Mouse (Mus musculus): ENCODE data around the gene Gm42715.
"Not testable (repeated sequence)": the region's sequence is repeated elsewhere in the genome, so short reads cannot be mapped to it uniquely, and the experiment has no call there.

The Gm42715 gene

DNA sequence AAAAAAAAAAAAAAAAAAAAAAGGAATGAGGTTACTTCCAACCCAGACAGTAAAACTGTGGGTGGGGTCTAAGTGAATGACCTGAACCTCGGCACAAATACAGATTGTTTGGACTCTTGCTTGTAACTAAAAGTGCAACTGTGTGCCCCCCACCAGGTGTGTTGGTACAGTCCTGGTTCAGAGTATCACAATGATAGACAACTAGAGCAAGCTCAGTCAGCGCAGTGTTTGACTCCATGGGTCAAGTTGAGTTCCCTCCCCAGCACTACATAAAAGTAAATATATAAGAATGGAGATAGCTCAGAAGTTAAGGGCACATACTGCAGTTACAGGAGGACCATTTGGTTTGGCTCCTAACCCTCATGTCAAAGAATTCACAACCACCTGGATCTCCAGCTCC lies 22.0 kb upstream of the Gm42715 start:
- DNase-seq (ENCODE audit: low spot score in 2 of 2), result no peak

DNA sequence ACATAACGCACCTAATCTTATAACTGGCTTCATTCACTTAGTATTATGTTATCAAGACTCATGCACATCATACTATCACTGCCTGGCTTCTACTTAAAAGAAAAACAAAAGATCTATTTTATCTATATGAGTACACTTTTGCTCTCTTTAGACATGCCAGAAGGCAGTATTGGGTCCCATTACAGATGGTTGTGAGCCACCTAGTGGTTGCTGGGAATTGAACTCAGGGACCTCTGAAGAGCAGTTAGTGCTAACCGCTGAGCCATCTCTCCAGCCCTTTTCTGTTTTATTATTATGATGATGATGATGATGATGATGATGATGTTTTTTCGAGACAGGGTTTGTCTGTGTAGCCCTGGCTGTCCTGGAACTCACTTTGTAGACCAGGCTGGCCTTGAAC lies 21.0 kb upstream of the Gm42715 start:
- no peak for DNase-seq (ENCODE audit: low spot score in 2 of 2)

DNA sequence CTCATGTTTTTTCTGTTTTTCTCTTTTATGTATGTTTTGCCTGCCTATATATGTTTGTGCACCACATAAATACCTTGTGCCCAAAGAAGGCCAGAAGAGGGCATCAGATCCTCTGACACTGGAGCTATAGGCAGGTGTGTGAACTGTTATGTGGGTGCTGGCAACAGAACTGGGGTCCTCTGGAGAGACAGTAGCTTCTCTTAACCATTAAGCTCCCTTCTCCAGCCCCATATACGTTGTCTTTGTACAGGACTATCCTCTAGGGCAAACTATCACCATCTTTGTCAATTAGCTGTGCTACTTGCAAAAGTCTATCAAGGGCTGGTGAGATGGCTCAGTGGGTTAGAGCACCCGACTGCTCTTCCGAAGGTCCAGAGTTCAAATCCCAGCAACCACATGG lies 11.1 kb upstream of the Gm42715 start:
- no peak for DNase-seq (ENCODE audit: low spot score in 2 of 2)

DNA sequence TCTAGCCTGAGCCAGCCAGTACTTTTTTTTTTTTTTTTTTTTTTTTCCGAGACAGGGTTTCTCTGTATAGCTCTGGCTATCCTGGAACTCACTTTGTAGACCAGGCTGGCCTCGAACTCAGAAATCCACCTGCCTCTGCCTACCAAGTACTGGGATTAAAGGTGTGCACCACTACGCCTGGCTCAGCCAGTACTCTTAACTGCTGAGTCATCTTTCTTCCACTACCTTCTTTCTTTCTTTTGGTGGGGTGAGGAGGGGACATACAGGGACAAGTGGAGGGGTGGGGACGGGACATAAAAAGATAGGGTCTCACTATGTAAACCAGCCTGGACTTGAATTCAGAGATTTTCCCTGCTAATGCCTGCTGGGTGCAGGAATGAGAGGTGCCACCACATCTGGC lies 9.6 kb upstream of the Gm42715 start:
- not testable (repeated sequence) for DNase-seq (ENCODE audit: low spot score in 2 of 2)

DNA sequence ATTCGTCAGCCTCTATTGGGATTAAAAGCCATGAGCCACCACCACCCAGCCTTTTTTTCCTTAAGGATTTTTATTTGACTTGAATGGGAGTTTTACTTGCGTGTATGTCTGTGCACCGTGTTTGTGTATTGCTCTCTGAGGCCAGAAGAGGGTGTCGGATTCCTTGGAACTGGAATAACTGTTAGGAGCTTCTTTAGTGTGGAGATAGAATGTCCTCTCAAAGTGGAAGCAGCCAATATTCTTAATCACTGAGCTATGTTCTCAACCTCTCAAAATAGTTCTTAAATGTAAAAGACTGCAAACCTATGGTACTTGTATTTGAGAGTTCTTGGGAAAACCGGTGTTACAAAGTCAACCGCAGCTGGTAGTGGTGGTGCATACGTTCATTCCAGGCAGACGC lies 8.1 kb upstream of the Gm42715 start:
- DNase-seq (ENCODE audit: low spot score in 2 of 2), result no peak

DNA sequence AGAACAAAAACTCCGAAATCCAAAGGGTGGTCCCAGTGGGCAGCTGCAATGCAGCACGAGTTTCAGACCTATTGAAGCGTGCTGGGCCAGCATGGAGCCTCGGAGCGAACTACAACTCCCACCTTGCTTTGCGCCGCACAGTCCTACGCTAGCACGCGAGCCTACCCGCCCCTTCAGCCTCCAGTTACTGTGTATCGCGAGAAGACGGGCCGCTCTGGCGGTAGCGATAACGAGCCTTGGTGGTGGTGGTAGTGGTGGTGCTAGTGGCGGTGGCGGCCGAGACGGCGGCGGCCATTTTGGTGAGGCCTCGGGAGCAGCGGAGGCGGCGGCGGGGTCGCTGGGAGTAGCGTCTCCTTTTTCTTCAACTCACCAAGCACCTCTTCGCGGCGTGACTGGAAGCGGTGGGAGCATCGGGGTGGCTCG lies 7.6 kb upstream of the Gm42715 start, which contains the start of gene Srcap:
Gene Srcap, plus strand, starts transcription at position 176 of the 423 bp plus-strand sequence.
- DNase-seq (ENCODE audit: low spot score in 2 of 2), result peak; percentile 85 to 93

DNA sequence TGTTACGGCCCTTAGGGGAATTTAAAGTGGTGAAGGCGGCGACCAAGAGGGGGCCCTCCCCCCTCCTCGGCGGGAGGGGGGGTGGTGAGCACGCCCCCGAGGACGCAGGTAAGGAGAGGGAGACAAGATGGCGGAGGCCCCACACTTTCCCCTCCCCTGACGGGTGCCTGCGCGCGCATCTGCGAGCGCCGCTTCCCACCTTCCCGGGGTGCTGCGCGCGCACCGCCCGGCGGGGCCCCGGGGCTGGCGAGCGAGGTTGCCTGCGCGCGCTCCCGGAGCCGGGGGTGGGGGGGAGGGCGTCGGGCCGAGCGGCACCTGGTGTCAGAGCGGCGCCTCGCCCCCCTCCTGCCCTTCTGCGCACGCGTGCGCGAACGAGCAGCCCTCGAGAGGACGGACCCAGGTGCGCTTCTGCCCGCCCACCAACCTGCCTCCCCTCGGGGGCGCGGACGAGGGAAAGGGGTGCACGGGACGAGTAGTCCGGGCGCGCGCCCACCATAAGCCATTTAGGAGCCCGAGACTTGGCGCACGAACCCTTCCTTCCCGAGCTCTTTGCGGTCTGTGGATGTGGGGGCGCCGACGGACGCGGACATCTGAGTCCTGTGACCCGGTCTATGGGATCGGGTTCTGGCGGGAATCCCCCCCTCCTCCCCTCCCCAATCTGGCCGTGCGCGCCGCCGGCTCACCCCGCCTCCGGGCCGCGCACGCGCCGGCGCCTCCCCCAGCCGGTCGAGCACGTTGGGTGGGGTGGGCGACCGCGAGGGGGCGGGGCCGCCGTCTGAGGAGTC lies 7.0 kb upstream of the Gm42715 start:
- DNase-seq (ENCODE audit: low spot score in 2 of 2), result peak; percentile 83 to 87

DNA sequence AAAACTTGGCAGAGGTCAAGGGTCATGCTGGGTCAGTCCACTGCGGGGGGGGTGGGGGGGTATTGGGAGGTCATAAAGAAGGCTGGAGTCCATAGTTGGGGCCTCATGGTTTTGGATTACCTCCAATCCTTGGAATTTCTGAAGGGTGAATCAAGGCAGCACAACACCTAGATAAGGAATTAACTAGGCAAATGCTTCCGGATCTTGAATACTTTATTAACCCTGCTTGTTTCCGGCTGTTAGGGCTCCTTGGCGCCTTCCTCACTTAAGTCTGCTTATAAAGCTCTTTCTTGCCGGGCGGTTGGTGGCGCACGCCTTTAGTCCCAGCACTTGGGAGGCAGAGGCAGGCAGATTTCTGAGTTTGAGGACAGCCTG lies 6.4 kb upstream of the Gm42715 start:
- DNase-seq (ENCODE audit: low spot score in 2 of 2), result peak in 1 of 2 experiments; percentile 11

DNA sequence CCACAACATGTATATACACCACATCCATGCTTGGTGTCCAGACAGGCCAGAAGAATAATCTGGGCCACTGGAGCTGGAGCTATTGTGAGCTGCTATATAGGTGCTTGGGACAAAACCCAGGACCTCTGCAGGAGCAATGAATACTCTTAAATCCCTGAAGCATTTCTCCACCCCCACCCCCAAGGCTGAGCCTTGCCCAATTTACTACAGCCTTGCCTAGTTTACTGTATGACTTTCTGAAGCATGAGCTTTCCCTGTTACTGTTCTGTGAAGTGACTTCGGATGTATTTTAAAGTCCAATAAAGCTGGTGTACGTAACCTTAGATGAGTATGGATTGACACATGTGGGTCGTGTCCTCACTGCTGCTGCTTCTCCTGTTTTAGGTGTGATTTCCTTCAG lies 5.6 kb upstream of the Gm42715 start:
- DNase-seq (ENCODE audit: low spot score in 2 of 2), result no peak

DNA sequence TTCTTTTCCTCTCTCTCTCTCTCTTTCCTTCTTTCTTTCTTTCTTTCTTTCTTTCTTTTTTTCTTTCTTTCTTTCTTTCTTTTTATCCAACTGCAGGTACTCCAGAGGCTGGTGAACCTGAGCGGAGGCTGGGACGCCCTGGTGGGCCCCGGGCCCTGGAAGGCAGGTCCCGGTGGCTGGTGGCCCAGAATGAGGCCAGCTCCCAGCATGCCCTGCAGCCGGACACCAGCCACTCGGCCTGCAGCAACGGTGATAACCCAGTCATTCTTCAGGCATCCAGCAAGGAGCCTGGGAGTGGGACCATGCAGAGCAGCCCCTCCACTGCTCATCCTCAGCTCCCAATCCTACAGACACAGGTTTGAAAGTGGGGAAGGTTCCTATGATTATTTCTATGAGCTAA lies 3.5 kb upstream of the Gm42715 start:
- DNase-seq (ENCODE audit: low spot score in 2 of 2), result no peak

DNA sequence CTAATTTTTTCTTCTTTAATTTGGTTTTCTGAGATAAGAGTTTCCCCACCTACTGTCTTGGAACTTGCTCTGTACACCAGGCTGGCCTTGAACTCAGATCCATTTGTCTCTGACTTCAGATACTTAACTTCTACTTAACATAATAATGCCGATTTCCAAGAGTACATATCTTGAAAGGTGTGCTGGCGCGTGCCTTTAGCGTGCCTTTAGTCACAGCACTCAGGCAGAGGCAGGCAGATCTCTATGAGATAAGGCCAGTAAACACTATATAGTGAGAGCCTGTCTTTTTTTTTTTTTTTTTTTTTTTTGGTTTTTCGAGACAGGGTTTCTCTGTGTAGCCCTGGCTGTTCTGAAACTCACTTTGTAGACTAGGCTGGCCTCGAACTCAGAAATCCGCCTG lies 3.0 kb upstream of the Gm42715 start:
- DNase-seq (ENCODE audit: low spot score in 2 of 2), result no peak

DNA sequence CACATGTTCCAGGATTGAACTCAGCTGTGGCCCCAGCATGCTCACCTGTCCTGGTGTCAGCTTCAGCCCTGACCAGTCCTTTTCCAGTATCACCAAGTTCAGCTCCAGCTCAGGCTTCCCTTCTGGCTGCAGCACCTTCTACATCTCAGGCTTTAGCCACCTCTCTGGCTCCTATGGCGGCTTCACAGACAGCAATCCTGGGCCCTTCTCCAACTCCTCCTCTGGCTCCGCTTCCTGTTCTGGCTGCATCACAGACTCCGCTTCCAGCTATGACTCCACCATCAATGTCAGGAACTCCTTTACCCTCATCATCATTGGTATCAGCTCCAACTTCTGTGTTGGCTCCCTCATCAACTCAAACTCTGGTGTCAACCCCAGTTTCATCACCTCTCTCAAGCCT lies 22.3 kb downstream of the Gm42715 start:
- no peak for DNase-seq (ENCODE audit: low spot score in 2 of 2)

DNA sequence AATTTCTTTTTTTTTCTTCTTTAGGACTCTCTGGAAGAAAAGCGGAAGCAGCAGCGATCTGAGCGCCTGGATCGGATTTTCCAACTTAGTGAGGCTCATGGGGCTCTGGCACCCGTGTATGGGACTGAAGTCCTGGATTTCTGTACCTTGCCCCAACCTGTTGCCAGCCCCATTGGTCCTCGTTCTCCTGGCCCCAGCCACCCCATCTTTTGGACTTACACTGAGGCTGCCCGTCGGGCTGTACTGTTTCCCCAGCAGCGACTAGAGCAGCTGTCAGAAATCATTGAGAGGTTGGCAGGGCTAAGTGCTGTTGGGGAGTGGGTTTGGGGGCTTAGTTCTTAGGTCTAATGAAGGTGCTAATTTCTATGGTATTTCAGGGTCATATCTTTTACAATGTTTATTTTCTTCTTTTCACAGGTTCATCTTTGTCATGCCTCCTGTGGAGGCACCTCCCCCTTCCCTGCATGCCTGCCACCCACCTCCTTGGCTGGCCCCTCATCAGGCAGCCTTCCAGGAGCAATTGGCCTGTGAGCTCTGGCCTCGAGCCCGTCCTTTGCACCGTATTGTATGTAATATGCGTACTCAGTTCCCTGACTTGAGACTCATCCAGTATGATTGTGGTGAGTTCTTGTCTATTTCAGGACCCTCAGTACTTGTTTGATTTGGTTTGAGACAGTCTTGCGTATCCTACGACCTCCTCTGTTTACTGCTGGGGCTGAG lies 29.9 kb downstream of the Gm42715 start:
- DNase-seq (ENCODE audit: low spot score in 2 of 2), result no peak

DNA sequence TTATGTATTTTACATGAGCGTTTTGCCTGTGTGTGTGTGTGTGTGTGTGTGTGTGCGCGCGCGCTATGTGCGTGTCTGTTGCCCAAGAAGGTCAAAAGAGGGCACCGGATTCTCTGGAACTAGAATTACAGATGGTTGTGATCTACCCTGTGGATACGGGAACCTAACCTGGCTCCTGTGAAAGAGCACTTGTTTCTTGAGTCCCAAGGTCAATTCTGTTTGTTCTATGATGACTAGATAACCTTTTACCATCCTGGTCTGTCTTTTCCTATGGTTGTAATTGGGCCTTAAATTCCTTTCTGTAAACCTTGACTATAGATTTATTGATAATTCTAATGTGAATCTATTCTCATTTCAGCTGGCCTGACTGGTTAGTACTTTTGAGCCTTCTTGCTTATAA lies 32.2 kb downstream of the Gm42715 start:
- no peak for DNase-seq (ENCODE audit: low spot score in 2 of 2)

DNA sequence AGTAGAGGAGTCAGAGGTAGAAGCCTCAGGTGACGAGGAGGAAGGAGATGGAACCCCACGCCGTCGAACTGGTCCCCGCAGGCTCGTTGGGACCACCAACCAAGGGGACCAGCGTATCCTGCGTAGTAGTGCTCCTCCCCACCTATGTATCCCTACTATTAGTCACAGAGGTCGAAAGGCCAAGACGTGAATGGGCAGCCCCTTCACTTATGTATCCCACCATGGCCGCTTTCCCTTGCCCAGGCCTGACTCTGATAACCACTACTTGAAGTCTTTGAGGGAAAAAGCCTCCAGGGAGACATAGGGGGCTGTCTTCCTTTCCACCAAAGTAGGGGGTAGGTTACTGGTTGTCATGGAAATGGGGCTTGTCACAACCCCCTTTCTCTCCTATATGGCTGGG lies 41.2 kb downstream of the Gm42715 start:
- DNase-seq (ENCODE audit: low spot score in 2 of 2), result no peak

DNA sequence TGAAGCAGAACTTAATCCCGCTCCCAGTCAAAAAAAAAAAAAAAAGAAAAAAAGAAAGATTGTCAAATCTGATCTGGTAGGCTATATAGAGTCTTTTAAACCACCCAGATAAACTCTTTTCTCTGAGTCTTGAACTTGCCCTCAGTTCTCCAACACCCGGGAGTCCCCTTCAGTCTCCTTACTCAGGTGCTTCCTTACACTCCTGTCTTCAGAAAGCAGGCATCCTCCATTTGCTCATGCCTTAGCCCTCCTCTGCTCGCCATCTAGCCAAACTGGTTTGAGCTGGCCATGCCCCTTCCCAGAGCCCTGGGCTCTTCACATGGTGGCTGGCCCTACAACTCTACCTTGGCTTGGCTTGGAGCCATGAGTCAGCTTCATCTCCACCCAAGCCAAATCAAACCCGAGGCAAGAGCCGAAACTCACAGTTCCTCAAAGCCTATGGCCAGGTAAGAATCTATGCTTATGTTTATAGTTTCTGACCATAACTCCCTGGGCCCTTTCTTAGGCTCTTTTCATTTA lies 42.0 kb downstream of the Gm42715 start, which contains the start of gene Tmem265:
Gene Tmem265, plus strand, starts transcription at position 51 of the 519 bp plus-strand sequence.
- no peak for DNase-seq (ENCODE audit: low spot score in 2 of 2)

DNA sequence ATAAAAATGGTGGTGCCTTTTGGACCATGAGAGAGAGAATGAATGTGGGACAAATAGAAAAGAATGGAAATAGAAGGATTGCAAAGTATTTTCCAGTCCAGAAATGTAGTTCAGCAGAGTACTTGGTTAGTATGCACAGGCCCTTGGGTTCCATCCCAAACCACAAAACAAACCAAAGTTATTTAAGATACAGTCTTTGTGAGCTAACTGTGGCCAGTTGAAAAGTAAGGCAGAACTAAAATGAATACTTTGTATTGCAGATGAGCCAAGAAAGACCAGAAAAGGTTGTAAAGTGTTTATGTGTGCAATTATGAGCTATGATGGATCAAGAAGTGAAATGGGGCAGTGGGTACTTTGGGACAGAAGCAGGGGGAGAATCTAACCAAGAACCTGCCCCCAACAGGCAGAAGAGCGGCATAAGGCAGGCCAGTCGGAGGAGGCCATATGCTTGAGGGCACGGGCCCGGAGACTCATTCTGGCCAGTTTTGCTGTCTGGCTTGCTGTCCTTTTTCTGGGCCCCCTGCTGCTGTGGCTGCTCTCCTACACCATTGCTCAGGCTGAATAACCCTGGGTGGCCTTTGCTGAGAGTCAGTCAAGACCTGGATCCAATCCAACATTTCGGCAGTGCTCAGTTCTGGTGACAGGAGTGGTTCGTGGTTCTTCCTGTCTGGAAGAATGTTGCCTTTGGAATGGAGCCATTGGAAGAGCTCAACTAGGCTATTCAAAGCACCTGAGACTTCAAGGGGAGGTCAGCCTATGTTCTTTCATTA lies 45.2 kb downstream of the Gm42715 start:
- DNase-seq (ENCODE audit: low spot score in 2 of 2), result no peak

DNA sequence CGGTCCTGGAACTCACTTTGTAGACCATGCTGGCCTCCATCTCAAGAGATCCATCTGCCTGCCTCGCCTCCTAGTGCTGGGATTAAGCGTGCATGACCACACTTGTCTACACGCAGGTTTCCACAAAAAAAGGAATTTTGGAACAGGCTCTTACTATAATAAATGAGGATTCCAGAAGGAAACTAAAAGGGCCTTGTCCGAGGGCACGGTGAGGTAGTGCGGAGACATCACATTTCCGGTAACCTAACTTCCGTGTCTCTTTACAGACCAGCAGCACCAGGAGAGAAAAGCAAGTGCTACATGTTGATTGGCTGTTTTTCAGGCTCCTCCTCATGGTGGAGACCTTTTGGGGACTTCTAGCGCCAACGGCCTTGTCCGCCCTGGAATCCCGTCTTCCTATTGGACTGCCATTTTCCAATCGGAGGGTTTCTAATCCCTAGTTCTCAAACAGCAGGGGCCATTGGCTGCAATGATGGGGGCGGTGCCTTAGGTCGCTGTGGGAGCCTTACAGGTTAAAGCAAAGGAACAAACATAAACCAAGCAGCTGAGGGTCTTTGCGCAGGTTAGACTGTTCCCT lies 53.6 kb downstream of the Gm42715 start, which contains the start of gene Phkg2:
Gene Phkg2, plus strand, starts transcription at position 446 of the 577 bp plus-strand sequence.
- peak; percentile 60 to 89 for DNase-seq (ENCODE audit: low spot score in 2 of 2)

DNA sequence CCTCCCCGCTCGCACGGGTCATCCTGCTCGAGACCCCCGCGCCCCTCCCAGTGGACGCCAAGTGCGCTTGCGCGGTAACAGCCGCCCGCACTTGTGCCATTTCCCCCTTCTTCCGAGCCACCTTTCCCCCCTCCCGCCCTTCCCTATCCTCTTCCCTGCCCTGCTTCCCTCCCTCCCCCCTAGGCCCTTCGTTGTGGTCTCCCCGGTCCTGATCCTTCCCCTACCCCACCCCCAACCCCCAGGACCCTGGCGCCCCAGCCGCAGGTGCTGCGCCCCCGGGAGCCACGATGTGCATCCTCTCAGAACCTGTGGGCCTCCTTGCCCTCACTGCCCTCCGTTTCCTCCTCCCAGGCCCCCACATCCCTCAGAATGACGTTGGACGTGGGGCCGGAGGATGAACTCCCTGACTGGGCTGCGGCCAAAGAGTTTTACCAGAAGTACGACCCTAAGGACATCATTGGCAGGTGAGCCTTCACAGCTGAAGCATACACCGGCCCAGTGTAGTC lies 54.2 kb downstream of the Gm42715 start:
- no peak for DNase-seq (ENCODE audit: low spot score in 2 of 2)

DNA sequence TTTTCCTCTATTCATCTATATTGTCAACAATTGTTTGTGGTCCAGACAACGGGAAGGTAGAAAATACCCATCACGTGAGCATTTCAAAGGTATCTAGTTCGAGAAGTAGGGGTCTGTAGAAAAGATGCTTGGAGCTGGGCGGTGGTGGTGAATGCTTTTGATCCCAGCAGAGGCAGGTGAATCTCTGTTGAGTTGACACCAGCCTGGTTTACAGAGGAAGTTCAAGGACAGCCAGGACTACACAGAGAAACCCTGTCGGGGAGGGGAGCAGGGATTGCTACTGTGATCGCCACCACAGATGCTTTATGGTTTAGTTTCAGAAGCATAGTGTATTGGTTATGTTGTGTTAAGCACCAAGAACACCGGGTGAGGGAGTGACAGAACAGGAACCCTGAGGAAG lies 54.7 kb downstream of the Gm42715 start:
- no peak for DNase-seq (ENCODE audit: low spot score in 2 of 2)

DNA sequence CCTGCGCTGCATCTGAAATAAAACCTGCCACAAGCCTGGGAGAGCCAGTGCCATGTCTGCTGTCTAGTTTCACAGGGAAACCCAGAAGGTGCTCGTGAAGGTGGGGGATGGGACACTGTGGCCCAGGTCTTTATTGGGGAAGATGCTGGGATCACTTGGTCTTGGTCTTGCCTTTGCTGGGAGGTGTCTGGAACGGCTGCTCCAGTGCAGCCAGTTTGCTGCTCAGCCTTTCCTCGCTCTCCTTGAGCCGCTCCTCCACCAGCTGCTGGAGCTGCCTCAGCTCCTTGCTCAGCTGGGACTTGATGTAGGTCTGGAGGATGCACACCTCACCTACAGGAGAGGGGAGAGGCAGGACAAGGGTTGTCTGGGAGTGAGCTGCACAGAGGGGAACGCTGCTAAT lies 63.9 kb downstream of the Gm42715 start:
- no peak for DNase-seq (ENCODE audit: low spot score in 2 of 2)

Measured in urinary bladder, adult 18-20 months (tissue).